Mouse (Mus musculus) neural tube, embryonic 15.5 days (tissue): ENCODE results near the gene Amt. TPM values are rescaled to one million over a fixed set of nuclear protein-coding genes. Genes with fewer than 3 reads are reported as not detected.

ENCODE experiments used
- polyA plus RNA-seq: library from polyadenylated mRNA; unstranded; fragments of >200 nt; fragmentation: Nextera tagmentation; extraction: Ambion mirVana; gene quantifications from 2 replicates; pipeline ENCODE4 v1.2.1, GENCODE M21; 2015

The Amt gene
- polyA plus RNA-seq, 1 experiment from 2014 or later, result 30.5 TPM

Other genes with a start within 250 kb of the Amt start
- gene Gmppb, start 247.6 kb upstream of the Amt start, polyA plus RNA-seq, result 22.0 and 28.9 TPM in 2 replicates
- gene Amigo3, start 243.7 kb upstream of the Amt start, polyA plus RNA-seq, result 2.2 and 2.8 TPM in 2 replicates
- 0.50 TPM in 1 of 2 replicates, not detected in the other for gene Mst1, start 216.4 kb upstream of the Amt start, polyA plus RNA-seq
- gene Rnf123, start 213.5 kb upstream of the Amt start, polyA plus RNA-seq, result 44.3 and 51.6 TPM in 2 replicates
- gene Apeh, start 202.2 kb upstream of the Amt start, polyA plus RNA-seq, result 52.3 and 53.5 TPM in 2 replicates
- gene Bsn, start 106.5 kb upstream of the Amt start, polyA plus RNA-seq, result 8.8 and 9.7 TPM in 2 replicates
- 64.0 and 70.4 TPM in 2 replicates for gene Dag1, start 32.9 kb upstream of the Amt start, polyA plus RNA-seq
- gene Nicn1, start 6.4 kb upstream of the Amt start, polyA plus RNA-seq, result 117 and 136 TPM in 2 replicates
- 261 and 304 TPM in 2 replicates for gene Rhoa, start 9.3 kb downstream of the Amt start, polyA plus RNA-seq
- gene Tcta, start 9.3 kb downstream of the Amt start, polyA plus RNA-seq, result 49.2 and 52.0 TPM in 2 replicates
- gene Gpx1, start 42.0 kb downstream of the Amt start, polyA plus RNA-seq, result 460 and 559 TPM in 2 replicates
- gene Usp4, start 51.0 kb downstream of the Amt start, polyA plus RNA-seq, result 110 and 111 TPM in 2 replicates
- 1.1 and 1.3 TPM in 2 replicates for gene 1700102P08Rik, start 96.0 kb downstream of the Amt start, polyA plus RNA-seq
- 1.3 and 1.7 TPM in 2 replicates for gene Ccdc36, start 131.6 kb downstream of the Amt start, polyA plus RNA-seq
- gene BC048562, start 139.6 kb downstream of the Amt start, polyA plus RNA-seq, result not detected in 2 replicates
- 53.7 and 64.4 TPM in 2 replicates for gene Ccdc71, start 163.7 kb downstream of the Amt start, polyA plus RNA-seq
- gene Klhdc8b, start 164.7 kb downstream of the Amt start, polyA plus RNA-seq, result 58.4 and 59.8 TPM in 2 replicates
- gene Lamb2, start 182.9 kb downstream of the Amt start, polyA plus RNA-seq, result 17.5 and 18.8 TPM in 2 replicates
- 66.1 and 68.0 TPM in 2 replicates for gene Usp19, start 193.7 kb downstream of the Amt start, polyA plus RNA-seq
- 58.1 and 78.1 TPM in 2 replicates for gene Qars, start 210.9 kb downstream of the Amt start, polyA plus RNA-seq
- gene Qrich1, start 220.0 kb downstream of the Amt start, polyA plus RNA-seq, result 111 and 114 TPM in 2 replicates